Mouse (Mus musculus) adrenal gland, postnatal 25 days (tissue): ENCODE data around the gene Eya4. TPM values are rescaled to one million over a fixed set of nuclear protein-coding genes. Genes with fewer than 3 reads are reported as not detected.

Experiments
- DNase-seq: peaks from one replicate; pipeline ENCODE4 v3.0.0; 2021; ENCODE audit warnings: mixed read lengths
- total RNA-seq: library from RNA; stranded (reverse); gene quantifications from 2 replicates; pipeline ENCODE4 v1.2.3, GENCODE M21; 2021

Gene Eya4
- total RNA-seq, 1 experiment from 2014 or later: 1.8 TPM

DNA sequence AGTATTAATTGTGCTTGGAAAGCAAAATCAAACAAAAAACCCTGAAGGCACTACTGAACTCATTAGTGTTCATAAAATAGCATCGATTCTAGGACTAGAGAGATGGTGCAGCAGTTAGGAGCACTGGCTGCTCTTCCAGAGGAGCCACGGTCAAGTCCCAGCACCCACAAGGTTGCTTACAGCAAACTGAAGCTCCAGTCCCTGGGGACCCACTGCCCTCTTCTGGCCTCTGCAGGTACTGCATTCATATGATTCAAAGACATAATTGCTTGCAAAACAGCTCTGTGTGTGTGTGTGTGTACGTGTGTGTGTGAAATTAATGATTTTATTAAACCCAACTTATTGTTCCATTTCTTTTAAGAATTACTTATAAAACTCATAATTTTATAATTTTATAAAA, 200.2 kb downstream of the Eya4 start:
- no peak for DNase-seq

GRCm38 (mm10) chr10:23144616-23145015, 206.0 kb downstream of the Eya4 start:
- DNase-seq: no peak

- DNase-seq: no peak
Measured at GRCm38 (mm10) chr10:23127947-23128346, 222.6 kb downstream of the Eya4 start.

- no peak for DNase-seq
Measured at GRCm38 (mm10) chr10:23127151-23127550, 223.4 kb downstream of the Eya4 start.

DNA sequence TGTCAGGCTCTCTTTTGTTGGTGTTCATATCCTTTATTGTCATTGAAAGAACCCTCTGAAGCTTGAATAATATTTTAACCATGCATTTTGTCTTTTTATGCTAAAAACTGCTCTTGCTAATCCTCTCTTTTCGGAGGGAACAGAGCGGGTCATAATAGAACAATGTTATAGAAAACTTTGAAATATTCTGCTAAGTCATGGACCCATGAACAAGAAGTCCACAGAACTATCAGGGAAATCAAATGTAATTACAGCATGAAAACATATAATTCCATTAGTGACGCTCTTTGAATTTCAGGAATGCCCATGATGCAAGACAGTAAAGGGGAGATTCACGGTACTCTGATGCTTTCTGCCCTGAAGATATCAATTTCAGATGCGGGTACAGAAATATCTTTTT, 224.1 kb downstream of the Eya4 start:
- DNase-seq: no peak

DNA sequence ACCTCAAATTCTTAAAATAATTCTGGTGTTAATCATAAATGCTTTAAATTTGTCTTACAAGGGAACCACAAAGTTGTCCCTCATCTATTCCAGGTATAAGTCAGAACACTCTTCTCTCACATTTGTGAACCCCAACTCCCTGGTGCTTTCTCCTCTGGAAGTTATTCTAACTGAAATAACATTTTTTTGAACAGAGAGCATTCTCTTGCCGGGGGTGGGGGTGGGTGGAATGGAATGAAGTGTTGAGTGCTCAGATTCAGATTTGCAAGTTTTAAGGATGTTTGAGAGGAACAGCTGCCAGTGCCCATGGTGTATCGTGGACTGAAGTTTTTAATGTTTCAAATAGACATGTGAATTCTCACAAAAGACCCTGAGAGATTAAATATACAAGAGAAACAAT, 230.1 kb downstream of the Eya4 start:
- no peak for DNase-seq

DNA sequence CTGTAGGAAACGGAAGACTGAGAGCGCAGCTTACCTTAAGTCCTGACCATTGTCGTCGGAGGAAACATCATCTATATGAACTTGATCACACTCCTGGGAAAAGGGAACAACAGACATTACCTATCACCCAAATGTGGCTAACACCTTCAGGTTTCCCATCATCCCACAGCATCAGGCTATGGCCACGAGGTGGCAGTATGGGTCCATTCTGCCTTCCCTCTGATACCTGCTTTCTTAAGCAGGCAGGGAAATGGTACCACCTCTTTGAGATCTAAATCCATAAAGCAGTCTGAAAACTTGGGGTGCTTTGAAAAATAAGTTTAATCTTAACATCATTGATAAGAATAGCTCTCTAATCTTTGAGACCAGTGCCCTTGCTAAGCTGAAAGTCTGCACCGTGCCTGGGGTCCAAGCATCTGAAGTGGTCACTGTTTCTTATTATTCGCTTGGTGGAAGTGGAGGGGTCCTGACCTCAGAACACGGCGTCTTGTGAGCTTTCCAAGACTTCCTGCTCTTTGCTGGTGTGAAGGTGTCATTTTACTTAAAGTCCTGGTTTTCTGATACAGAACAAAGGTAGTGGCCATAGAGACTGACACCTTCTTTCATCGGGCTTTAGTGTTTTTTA, 233.7 kb downstream of the Eya4 start:
- DNase-seq: peak; percentile 79

- no peak for DNase-seq
Measured at GRCm38 (mm10) chr10:23116063-23116462, 234.5 kb downstream of the Eya4 start.

- DNase-seq: no peak
Measured at GRCm38 (mm10) chr10:23115321-23115720, 235.3 kb downstream of the Eya4 start.

GRCm38 (mm10) chr10:23108122-23108521, 242.5 kb downstream of the Eya4 start:
- DNase-seq: no peak

DNA sequence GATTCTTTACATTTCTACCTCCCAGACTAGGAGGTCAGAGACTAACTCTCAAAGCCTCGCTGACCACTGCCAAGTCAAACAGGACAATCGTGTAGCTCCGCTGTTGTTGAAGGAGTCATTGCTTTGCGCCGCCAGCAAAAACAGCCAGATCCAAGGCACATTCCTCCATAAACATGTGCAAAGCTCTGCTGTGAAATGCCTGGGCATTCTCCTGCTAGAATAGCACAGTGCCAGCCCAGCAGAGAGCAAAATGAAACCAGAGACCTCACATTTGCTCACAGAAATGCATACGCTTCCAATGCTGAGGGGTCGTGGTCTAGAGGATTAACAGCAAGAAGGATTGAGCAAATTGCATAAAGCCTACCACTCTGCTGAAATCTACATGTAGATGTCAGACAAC, 258.1 kb downstream of the Eya4 start:
- no peak for DNase-seq

DNA sequence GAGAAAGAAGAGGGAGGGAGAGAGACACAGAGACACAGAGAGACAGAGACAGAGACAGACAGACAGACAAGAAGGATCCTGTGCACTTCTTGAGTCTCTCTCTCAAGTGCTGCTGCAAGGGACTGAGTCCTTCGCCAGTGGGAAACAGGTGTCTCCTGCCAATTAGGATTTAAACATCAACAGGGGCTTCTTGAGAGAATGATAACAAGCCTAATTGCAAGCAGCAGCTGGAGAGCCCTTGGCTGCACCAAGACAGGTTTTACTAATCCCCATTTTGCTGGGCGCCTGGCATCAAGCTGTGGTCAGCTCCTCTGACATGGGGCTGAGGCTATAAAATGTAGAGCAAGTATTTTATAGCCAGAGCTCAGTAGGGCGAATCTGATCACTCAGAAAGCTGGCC, 259.0 kb downstream of the Eya4 start:
- no peak for DNase-seq

DNA sequence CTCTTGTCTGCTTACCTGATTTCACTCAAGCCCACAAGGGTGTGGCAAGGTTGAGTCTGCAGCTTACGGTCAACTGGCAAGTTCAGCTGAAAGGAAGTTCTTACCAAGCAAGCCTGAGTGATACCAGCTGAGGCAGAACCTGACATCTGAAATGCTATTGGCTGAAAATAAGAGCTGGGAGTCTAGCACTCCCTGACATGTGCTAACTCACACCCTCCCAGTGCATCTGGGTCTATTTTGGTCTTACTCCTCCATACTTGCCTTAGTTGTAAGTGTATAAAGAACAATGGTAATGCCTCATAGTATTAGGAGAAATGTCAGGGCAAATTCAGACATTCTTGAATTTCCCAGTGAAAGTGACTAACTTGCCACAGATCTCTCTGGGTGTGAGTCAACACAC, 260.3 kb downstream of the Eya4 start:
- DNase-seq: no peak

- DNase-seq: no peak
Measured at GRCm38 (mm10) chr10:23089271-23089670, 261.3 kb downstream of the Eya4 start.

- no peak for DNase-seq
Measured at GRCm38 (mm10) chr10:23088764-23089163, 261.8 kb downstream of the Eya4 start.

DNA sequence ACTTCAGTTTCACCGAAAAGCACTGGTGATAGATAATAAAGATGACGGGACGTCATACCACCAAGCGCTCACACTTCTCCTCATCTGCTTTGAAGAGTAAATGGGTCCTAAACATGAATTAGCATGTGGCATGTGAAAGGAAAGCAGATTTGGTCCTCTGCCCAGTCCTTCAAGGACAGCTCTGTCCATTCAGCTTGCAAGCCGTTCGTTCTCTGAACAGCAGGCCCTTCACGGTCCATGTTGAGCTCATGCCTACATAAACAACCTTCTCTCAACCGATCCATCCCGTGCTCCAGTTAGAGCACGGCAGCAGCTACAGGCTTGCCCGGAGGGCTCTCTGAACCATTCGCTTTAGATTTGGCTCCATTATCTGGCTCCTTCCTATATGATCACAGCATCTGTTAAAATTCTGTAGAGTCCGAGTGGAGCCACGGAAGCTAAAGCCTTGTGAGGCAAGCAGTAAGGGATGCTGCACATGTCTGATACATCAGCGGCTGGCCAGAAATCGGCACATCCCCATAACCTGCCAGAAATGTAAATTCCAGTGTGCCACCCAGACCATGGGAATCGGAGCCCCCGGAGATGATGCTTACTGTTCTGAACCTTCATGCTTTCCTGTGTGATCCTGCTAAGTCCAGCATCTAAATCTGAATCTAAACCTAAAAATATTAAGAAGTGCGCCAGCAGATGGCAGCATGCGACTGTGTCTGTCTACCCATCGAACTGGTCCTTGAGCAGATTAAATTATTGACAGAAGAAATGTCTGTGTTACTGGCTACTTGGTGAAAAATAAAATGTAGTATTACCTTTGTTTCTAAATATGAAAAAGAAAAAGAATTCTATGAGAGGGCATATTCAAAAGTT, 264.0 kb downstream of the Eya4 start:
- DNase-seq: peak; percentile 55

GRCm38 (mm10) chr10:23081548-23081828, 269.1 kb downstream of the Eya4 start:
- DNase-seq: no peak

GRCm38 (mm10) chr10:23080749-23081547, 269.6 kb downstream of the Eya4 start:
- DNase-seq: peak; percentile 86

DNA sequence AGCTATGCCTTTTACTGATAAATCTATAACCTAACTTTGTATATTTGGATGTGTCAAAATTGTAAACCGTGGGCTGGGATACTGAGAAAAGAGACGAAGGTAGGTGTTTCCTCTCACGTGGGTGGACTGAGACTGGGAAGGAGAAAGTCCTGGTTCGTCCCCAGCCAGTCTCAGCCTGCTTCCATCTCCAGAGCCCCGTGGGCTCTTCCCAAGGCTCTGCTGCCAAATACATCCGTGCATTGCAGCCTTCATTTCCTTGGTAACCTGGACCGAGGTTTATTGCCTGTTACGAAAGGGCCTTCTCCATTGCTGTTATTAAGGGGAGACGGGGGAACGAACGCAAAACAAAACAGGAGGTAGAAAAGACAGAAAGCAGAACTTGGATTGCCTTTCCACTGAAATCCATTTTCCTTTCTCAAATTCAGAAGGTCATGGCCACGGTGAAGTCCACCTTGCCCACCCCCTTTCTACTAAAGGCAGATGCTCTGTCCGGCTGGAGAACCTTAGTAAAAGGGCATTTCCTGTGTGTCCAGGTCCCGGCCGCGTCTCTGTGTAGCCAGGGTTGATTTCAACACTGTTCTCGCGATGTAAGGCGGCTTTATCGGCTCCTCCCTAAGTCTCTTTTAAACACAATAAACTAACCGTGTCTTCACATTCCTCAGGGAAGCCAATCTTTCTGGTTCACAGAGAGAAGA, 273.7 kb downstream of the Eya4 start:
- peak; percentile 5 for DNase-seq

DNA sequence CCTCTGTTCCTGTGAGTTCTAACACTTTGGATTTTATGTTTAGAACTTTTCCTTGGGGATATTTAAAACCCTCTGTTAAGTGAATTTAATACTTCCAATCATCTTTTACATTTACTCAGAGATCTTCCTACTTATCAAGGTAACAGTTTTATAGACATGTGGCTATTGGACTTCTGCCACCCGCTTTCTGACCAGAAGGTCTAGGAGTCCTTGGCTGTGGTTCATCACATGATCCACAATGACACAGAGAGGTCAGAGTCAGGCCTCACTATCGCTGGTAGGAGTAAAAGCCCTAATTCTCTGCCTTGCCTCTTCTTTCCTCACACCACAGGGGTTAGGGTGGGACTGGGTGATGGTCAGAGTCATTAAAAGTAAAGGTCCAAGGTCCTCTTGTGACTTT, 277.2 kb downstream of the Eya4 start:
- no peak for DNase-seq

DNA sequence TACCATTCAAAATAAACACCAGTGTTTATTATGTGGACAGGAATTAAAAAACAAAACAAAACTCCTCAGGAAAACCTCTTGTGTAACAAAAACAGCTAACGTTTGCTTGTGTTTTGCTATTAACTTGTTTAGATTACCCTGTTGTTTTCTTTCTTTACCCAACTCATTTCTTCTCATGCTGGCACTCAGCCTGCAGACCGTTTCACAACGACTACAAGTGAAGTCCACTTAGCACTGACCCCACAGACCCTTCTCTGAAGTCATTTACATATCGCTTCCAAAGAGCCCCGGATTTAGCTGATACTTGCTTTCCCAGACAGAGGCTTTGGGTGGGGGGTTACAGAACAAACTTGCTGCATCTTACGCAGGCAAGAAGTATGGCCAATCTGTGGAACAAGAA, 286.9 kb downstream of the Eya4 start:
- DNase-seq: no peak

DNA sequence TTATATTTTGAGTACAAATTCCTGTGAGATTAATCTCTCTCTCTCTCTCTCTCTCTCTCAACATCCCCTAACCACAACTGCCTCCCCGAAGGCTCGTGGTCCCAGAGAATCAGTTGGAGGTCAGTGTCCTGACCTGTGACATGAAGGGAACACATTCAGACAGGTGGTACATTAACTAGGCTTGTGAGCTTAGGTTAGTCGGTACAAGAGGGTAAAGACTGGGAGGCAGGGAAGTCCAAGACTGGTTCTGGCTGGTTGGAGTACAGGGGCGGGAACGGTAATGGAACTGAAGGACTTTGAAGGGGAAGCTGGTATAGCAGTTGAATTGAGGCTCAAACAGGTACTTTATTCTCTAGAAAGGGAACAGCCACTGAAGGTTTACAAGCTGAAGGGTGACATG, 287.9 kb downstream of the Eya4 start:
- DNase-seq: no peak

GRCm38 (mm10) chr10:23060694-23061060, 289.9 kb downstream of the Eya4 start:
- no peak for DNase-seq
